26 mouse cellular contexts compared by ENCODE assay signal in the genomic region with DNA sequence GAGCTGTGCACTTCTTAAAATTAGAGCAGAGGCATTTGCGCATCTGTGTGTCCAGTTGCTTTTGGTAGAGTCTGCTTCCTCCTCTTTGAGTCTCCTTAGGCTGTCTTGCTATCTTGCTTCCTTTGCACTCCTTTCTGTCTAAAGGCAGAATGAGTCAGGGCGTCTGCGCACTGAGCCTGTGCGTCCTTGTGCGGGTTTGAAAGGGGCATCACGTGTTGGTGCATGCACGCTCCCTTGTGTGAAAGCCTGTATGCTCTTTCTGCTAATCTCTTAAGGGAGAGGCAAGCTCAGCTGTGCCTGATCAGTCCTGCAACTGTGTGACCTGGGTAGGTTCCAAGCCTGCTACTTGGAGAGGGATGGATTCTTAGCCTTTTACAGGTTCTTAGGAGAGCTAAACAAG.
A peak's percentile ranks its signal among the peaks of the same experiment; 100 is the strongest.
DNase-seq lines count a peak whose midpoint lies in the region; ATAC-seq lines count a peak whose summit lies in the region.
"Had no signal": no experiment of that assay in that cellular context is flagged by ENCODE, and none has a peak within 500 bp of the region (broad histone marks: within the 10 kb centered on the region; RNA-seq: fewer than 3 reads in every experiment).

No protein-coding gene starts in this region.

- H3K27ac ChIP-seq in heart, embryonic 13.5 days (replicated peaks): peak overlapping the region; percentile 67
- H3K27ac ChIP-seq in stomach, embryonic 14.5 days (ENCODE audit: low read length): peak overlapping the region; percentile 7; the same call in 1 of the 2 replicates
- H3K27ac ChIP-seq: forebrain, embryonic 15.5 days; hindbrain, embryonic 13.5 days; kidney, postnatal 0 days; left cerebral cortex, adult 2 months; liver, embryonic 13.5 days; midbrain, embryonic 13.5 days had no signal

- H3K9ac ChIP-seq in heart, embryonic 13.5 days: peak overlapping the region; percentile 59; the same call in 1 of the 2 replicates
- no peak overlapping the region for H3K9ac ChIP-seq in stomach, embryonic 14.5 days (replicated peaks; ENCODE audit: low read depth, low read length)
- H3K9ac ChIP-seq: forebrain, embryonic 15.5 days; hindbrain, embryonic 13.5 days; liver, embryonic 13.5 days; midbrain, embryonic 13.5 days had no signal

- no peak overlapping the region for H3K4me3 ChIP-seq in heart, embryonic 13.5 days
- no peak overlapping the region for H3K4me3 ChIP-seq in stomach, embryonic 14.5 days (ENCODE audit: low read depth, low read length)
- H3K4me3 ChIP-seq: forebrain, embryonic 15.5 days; hindbrain, embryonic 13.5 days; left cerebral cortex, adult 2 months; liver, embryonic 13.5 days; megakaryocyte, embryonic 14.5 days; midbrain, embryonic 13.5 days had no signal

- H3K36me3 ChIP-seq in heart, embryonic 13.5 days: no peaks in the 10 kb centered on the region
- no peaks in the 10 kb centered on the region for H3K36me3 ChIP-seq in stomach, embryonic 14.5 days (ENCODE audit: control insufficient read depth, insufficient read depth, low read length)
- H3K36me3 ChIP-seq: forebrain, embryonic 15.5 days; hindbrain, embryonic 13.5 days; liver, embryonic 13.5 days; midbrain, embryonic 13.5 days had no signal

- WGBS in heart, embryonic 13.5 days: 68% methylated on average over 7 of the region's 7 CpGs
- WGBS in stomach, embryonic 14.5 days: 66% methylated on average over 7 of the region's 7 CpGs

- H3K27me3 ChIP-seq in heart, embryonic 13.5 days (replicated peaks): no peaks in the 10 kb centered on the region
- no peaks in the 10 kb centered on the region for H3K27me3 ChIP-seq in stomach, embryonic 14.5 days (ENCODE audit: control insufficient read depth, insufficient read depth, low read length)
- H3K27me3 ChIP-seq: forebrain, embryonic 15.5 days had no signal

- no peaks in the 10 kb centered on the region for H3K9me3 ChIP-seq in heart, embryonic 13.5 days
- H3K9me3 ChIP-seq in stomach, embryonic 14.5 days (ENCODE audit: control insufficient read depth, low read depth, low read length): no peaks in the 10 kb centered on the region
- H3K9me3 ChIP-seq: forebrain, embryonic 15.5 days; hindbrain, embryonic 13.5 days; liver, embryonic 13.5 days; megakaryocyte, embryonic 14.5 days; midbrain, embryonic 13.5 days had no signal

- peak; percentile 8 for DNase-seq in adrenal gland, postnatal 14 days
- DNase-seq in adrenal gland, postnatal 10 days: no peak
- DNase-seq in brain, adult 2 months (ENCODE audit: low read depth, low spot score): peak; percentile 27
- DNase-seq in kidney, adult 18-20 months: no peak
- no peak for DNase-seq in kidney, postnatal 25 days
- DNase-seq: adrenal gland, adult 8-10 months; cerebellum, adult 9-10 months; gastrocnemius, postnatal 10 days; kidney, adult 11 months; liver, embryonic 13.5 days; lung, adult 2 months; lung, postnatal 14 days; right cerebral cortex, postnatal 14 days; spleen, adult 18-20 months; thymus, adult 2 months; thymus, postnatal 4 days had no signal

- ATAC-seq in heart, embryonic 13.5 days (ENCODE audit: extremely low read depth, insufficient number of reproducible peaks, low FRiP score, low TSS enrichment): no peak
- 0 out of 2 replicates have a peak, but pooled peaks have one; percentile 14 for ATAC-seq in stomach, embryonic 14.5 days (ENCODE audit: insufficient number of reproducible peaks, insufficient read depth, low FRiP score, low read depth)
- no peak for ATAC-seq in granulocyte monocyte progenitor cell, adult 5-6 weeks (replicated peaks; ENCODE audit: poor library complexity, severe bottlenecking)
- ATAC-seq: activated CD4-positive, CD25-positive, alpha-beta regulatory T cell, adult 4 months; forebrain, embryonic 15.5 days; midbrain, embryonic 13.5 days had no signal

- no peak overlapping the region for H3K4me2 ChIP-seq in heart, embryonic 13.5 days
- no peak overlapping the region for H3K4me2 ChIP-seq in stomach, embryonic 14.5 days (replicated peaks; ENCODE audit: low read depth, low read length)
- H3K4me2 ChIP-seq: forebrain, embryonic 15.5 days; hindbrain, embryonic 13.5 days; liver, embryonic 13.5 days; midbrain, embryonic 13.5 days had no signal

- peaks cover 41% of the 10 kb centered on the region for H3K4me1 ChIP-seq in heart, embryonic 13.5 days
- H3K4me1 ChIP-seq in stomach, embryonic 14.5 days (ENCODE audit: control insufficient read depth, insufficient read depth, low read length): peaks cover 11% of the 10 kb centered on the region
- H3K4me1 ChIP-seq: megakaryocyte, embryonic 14.5 days had no signal

Comparison
In these comparisons a context has a peak if more than half of its experiments do, and no peak if none do; other contexts are left out.
1. DNase-seq: peak in adrenal gland, postnatal 14 days (single experiment) and brain, adult 2 months (single experiment); none in adrenal gland, postnatal 10 days (single experiment), kidney, adult 18-20 months (single experiment) and kidney, postnatal 25 days (0 of 2).